Mouse (Mus musculus): ENCODE measurements around the gene Serpini1. TPM values are rescaled to one million over a fixed set of nuclear protein-coding genes. Genes with fewer than 3 reads are reported as not detected.
A peak's percentile ranks its signal among the peaks of the same experiment; 100 is the strongest.

Gene Serpini1
- 1 to 10 TPM; 3.6 to 5.0 TPM for total RNA-seq (2021)
- long read RNA-seq, experiment 1, full-length matches to known transcripts: 4 of 4 reads
- long read RNA-seq, experiment 1, partial matches to known transcripts: 0 of 4 reads
- long read RNA-seq, experiment 1, other reads (novel, unspliced or antisense): 0 of 4 reads
- long read RNA-seq, experiment 2, full-length matches to known transcripts: 1 of 1 reads
- long read RNA-seq, experiment 2, partial matches to known transcripts: 0 of 1 reads
- long read RNA-seq, experiment 2, other reads (novel, unspliced or antisense): 0 of 1 reads

DNA sequence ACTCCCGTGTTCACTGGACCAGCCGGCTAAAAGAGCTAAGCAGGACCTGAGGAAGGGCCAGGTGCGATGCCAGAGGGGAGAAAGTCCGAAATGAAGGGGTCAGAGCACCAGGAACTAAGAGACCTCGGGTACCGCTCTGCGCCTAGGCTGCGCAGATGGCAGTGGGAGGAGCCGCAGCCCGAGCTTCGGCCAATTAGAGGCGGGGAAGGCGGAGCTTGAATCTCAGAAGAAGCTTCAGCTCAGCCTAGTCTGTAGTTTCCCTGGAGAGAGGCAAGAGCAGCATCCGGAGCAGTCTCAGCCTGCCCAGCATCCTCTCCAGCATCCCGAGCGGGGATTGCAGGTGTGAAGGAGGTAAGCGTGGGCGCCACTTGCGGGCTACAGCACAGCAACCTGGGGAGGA lies at the start of gene Serpini1:
TSS of gene Serpini1 (plus strand) at position 256 of the 400 bp plus-strand sequence.
- peak; percentile 91 to 95 for DNase-seq

DNA sequence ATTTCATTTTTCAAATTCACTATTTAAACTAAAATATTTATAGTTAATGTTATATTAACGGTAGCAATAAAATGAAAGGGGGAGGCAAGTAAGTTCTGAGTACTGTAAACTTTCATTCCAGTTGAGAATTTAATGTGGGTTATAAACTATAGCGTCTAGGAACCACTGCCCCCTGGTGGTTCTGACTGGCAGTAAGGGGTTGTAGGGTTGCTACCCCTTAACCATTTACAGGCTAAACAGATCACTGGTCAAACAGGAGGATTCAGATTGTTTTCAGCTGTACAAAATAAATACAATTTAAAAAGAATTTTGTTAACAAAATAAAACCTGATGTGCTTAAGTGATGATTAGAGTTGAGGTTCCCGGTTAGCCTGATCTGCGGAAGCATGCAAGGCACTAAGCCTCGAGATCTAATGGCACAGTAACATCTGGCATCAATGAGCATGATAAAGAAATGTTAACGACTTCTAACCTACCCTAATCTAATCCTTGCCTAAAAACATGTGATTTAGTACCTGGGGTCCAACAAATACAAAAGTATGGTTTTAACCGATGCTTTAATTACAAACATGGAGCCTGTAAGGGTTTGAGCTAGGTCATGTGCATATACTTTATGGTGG lies 39.6 kb upstream of the Serpini1 start:
- DNase-seq: peak; percentile 10 to 59

DNA sequence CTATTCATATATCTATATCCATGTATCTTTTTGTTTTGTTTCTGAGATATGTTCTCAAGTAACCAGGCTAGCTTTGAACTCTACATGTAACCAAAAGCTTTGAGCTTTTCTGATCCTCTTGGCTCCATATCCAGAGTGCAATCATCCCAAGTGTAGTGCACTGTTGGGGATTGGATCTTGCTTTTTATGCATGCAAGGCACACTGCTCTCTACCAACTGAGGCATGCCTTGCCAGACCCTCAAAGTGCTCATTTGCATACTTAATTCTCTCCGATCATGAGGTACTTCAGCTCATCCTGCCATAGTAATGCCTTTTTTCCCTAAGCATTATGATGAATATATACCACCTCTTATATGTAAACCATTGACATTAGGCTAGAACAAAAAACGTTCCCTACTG lies 36.0 kb upstream of the Serpini1 start:
- DNase-seq: no peak

DNA sequence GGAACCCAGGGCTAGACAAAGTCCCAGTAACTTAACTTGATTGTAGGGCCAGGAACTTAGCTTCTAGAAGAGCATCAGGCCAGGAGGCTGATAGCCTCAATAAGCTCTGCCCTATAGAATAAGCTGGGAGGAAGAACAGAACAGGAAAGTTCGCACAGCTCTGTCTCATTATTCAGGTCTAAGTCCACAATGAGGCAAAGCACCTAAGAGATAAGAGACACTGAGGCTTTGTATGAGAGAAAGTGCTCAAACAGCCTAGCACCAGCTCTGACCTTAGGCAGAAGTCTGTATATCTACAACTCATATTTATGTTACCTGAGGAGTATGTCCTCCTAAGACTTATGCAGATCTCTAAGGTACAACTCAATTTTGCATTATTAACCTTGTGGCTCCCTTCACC lies 34.8 kb upstream of the Serpini1 start:
- no peak for DNase-seq

DNA sequence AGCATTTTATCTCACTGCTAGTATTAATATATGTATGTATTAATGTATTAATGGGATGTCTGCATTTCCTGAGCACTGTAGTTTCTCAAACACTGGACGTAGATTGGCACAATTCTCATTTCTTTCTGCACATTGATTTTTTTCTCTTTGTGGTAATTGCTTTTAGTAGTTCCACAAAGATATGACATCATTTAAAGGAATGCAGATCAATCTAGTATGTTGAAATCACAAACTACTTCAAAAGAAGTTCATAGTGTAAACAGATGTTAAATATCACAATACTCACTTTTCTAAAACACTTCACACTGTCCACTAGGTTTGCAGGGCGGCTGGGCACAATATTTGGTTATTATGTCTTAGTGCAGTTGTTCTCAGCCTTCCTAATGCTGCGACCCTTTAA lies 26.3 kb upstream of the Serpini1 start:
- DNase-seq: no peak

DNA sequence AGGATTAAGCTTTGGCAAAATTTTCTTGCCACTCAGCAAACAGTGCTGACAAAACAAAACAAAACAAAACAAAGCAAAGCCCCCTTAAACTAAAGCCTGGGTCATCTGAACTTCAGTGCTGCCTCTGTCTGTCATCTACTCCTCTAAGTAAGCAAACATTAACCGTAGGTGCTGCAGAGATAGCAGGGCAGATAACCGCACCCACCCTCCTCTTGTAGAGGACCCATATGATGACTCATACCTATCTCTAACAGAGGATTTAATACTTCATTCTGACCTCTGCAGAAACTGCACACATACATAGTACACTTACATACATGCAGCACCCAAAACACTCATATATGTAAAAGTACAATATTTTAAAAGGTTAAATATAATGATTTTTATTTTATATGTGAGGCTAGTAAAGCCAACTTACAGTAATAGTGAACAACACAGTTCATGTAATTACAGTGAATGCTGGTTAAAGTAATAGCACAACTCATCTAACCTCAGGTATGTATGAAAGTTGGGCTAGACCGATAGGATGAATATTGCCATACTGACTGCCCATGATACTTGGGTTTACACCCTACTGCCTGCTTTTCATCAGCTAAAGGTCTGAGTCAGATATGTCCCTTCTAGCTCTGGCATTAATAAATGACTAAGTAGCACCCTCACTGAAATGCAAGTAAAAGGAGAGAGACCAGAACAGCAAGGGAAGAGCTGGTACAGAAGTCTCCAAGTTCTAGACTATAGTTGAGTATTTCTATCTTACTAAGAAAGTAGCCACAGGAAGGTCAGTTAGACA lies 23.1 kb upstream of the Serpini1 start:
- no peak for DNase-seq

DNA sequence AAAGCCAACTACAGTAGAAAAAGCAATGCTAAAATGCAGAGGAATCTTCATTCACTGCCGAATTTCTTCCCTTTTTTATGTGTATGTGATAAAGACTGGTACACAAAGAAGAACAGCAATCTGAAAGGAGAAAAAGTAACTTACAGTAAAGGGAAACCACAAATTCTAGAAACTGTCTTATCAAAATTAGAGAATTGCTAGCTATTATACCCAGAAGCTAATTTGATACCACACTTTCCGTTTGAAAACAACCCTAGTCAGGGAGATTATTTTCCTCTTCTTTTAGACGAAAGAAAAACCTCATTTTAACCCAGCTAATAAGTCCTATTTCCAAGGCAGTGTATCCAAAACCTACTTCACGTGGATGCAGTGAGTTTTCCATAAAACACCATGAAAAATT lies 16.1 kb upstream of the Serpini1 start:
- DNase-seq: no peak

DNA sequence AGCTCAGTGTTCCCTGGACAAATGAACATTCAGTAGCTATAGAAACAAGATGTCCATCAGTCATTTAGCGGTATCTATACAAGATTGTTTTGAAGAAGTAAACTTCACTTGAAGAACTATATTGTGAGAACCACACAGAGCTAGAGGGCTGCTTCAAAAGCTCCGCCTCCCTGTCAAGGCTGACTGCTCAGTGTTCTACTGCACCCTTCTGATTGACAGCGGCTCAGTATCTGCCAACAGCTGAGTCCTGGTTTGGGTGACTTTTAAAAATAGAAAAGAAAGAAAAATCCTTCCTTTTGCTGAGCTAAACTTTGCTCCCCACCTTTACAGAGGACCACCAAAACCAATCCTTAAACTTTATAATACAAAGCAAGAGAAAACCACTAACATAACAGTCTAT lies 14.5 kb upstream of the Serpini1 start:
- peak; percentile 45 to 49 for DNase-seq

DNA sequence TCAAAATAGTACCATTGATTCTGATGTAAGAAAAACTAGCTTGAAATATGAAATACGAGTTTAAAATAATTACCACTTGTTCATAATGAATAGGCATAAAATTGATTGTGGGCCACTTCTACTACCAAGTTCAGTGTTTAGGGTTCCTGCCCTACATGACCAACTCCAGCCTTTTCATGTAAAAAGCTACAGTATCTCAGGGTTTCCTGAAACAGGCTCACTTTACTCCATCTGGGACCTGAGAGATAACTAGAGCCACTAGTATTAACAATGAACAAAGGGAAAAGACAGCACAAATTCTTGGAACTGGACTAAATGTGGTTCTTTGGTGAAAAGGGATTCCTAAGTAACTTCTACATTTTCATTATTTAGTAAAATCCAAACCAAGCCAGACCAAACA lies 13.1 kb upstream of the Serpini1 start:
- no peak for DNase-seq

DNA sequence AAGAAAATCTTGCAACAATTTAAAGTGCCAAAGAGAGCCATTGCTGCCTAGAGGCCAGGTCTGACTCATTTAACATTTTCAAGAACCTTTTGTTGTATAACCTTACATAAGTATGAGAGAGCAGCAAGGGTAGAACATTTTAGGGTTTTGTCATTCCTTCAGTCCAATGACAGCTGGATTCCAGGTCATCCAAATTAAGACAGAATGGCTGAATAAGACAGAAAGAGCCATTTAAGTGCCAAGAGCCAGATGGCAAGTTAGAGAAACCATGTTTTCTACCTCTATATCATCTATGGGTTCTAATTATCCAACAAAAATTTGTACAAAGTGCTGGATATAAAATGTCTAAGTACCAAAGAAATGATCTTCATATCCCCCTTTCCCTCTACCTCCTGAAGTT lies 6.1 kb upstream of the Serpini1 start:
- no peak for DNase-seq

DNA sequence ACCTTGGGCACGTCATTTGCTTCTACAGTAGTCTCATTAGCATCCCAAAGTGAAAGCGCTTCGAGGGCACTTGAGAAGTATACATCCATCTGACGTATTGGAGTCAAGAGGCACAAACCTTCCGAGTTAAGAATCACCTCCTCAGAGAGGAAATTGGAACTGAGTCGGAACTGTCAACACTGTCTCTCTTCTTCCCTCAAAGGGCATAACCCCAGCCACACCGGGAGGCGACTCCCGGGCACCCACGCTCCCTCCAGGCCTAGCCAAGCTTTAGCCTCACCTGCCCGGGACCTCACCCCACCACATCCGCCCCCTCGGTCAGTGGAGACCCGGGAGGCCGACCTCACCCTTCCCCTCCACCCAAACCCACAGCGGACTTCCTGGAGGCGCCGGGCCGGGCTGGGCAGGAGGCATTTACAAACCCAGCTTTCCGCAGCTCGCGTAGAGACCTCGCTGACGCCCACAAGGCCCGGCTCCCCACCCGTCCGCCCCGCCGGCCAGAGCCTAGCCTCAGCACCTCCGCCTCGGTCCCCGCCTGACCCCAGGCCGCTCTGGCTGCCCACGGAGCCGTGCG lies 1.1 kb upstream of the Serpini1 start:
- peak in 1 of 2 experiments; percentile 3 for DNase-seq

DNA sequence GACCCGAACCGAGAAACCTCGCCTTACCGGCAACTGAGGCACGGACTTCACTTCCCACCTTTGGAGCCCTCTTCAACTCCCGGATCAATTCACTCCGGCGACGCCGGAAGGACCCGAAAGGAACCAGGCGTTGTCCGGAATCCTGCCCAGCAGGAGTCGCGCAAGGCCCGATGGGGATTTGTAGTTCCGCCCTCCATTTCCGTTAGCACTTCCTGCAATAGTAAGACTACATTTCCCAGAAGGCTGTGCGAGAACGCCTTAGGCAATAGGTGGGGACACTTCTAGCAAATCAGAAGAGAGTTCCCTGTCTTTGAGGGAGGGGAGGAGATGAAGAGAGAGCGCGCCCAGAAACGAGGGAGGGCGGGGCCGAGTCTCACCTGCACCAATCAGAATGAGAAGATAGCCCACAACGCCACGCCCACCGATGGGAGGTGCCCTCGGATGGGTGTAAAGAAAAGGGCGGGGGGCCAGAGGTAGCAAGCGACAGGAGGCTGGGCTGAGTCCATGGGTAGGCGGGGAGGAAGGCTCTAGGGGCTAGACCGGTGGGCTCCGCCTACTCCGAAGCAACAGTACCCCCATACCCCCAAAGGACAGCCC lies 554 bp upstream of the Serpini1 start, which contains the start of gene Pdcd10:
TSS of gene Pdcd10 (minus strand) at position 162 of the 597 bp plus-strand sequence.
- DNase-seq: peak; percentile 99

DNA sequence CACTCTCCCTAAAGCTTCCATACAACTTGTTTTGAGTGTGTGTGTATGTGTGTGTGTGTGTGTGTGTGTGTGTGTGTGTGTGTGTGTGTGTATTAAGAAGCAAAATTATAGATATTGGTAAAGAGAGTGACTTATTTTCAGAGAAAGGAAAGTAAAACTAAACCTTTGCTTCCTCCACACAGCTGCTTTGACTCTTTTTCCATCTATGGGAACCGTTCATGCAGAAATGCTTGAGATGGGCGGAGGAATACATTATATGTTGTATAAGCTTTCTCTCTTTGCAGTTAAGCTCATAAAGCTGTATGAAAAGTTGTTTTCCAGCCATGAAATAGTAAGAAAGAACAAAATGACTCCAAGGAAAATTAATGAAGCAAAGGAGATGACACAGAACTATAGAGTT lies 16.7 kb downstream of the Serpini1 start:
- DNase-seq: no peak

DNA sequence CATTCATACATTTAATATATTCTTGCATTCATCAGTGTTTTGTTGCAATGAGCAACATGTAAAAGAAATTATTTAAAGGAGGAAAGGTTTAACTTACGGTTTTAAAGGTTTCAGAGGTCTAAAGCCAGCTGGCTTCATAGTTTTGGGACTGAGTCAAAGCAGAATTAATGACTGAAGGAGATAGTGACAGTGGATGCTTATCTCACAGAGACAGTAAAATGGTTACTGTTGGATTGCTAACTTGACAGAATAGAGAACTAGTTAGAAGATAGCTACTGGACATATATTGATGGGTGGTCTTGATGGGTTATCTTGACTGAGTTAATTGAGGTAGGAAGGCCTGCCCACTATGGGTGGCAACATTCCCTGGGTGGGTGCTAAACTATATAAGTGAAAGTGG lies 18.2 kb downstream of the Serpini1 start:
- no peak for DNase-seq

DNA sequence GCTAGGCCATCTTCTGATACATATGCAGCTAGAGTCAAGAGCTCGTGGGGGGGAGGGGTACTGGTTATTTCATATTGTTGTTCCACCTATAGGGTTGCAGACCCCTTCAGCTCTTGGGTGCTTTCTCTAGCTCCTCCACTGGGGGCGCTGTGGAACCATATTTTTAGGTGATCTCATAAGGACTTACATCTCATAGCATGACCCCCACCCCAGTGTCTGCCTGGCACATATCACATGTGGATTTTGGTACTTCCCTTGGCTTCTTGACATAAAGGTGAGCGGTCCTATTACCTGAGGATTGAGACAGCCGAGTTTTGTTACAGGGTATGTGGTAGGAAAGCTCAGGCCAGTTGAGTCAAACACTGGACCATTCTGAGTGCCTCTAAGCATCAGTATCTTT lies 22.0 kb downstream of the Serpini1 start:
- DNase-seq: peak in 1 of 2 experiments; percentile 32

DNA sequence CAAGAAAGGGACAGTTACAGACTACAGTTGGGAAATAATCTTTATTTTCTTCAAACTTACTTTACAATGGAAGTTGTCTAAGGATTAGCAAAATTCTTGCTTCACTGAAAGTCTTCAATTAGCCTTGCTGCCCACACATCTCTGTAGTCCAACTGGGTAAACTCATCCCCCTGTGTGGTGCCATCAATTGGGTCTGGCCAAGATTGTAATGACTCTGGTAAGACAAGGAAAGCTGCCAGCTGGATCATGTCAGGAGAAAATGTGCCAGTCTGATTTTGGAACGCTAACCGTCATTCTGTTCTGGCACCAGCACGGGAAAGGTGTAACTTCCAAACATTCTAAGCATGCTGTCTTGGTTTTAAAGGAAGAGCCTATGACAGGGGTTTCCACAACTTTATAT lies 25.9 kb downstream of the Serpini1 start:
- peak; percentile 10 to 16 for DNase-seq

DNA sequence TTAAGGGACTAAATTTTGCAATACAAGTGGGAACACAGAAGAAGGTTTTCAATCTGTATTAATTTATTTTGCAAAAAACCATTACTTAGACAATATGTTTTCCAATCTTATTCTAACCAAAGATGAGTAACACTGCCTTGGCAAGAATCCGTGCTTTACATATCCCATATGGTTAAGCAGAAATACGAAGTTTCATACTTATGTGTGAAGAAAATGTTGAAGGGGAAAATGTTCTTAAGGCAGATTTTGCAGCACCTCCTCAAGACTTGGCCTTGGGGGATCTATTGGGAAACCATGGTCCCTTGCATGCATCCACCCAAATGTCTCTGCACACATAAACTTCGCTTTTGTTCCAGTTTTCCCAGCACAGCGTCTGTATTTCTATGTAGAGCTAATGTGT lies 27.6 kb downstream of the Serpini1 start:
- DNase-seq: no peak

DNA sequence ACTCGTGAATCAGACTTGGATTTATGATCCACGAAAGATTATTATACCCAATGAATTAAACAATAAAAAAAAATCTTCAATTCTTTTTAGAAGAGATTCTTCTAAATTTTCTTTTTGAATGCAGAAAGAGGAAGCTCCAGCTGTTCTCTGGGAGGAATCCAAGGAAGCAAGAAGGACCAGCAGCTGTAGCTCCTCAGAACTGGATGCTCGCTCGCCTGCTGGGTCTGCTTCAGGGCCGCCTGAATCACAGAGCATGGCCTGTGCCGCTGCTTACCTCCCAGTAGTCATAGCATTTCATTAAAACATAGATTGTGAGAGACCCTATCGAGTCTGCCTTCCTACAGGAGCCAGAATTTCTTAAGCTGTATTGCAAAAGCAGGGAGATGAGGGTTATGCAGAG lies 53.7 kb downstream of the Serpini1 start:
- DNase-seq: peak; percentile 47 to 54

DNA sequence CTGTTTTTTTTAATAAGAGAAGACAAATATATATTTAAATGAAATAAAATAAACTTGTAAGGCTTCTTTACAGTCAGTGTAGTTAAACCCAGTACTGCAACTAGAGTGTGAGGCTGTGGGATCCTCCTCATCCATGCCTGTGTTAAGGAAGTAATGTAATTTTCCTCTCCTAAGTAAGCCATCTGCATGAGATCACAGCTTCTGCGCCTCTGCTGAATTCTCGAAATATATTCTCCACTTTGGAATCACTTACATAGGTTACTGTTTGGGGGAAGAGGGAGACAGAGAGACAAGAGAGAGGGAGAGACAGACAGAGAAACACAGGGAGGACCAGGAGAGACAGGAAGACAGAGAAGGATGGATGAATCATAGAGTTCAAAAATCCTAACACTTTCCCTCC lies 67.3 kb downstream of the Serpini1 start:
- DNase-seq: no peak

DNA sequence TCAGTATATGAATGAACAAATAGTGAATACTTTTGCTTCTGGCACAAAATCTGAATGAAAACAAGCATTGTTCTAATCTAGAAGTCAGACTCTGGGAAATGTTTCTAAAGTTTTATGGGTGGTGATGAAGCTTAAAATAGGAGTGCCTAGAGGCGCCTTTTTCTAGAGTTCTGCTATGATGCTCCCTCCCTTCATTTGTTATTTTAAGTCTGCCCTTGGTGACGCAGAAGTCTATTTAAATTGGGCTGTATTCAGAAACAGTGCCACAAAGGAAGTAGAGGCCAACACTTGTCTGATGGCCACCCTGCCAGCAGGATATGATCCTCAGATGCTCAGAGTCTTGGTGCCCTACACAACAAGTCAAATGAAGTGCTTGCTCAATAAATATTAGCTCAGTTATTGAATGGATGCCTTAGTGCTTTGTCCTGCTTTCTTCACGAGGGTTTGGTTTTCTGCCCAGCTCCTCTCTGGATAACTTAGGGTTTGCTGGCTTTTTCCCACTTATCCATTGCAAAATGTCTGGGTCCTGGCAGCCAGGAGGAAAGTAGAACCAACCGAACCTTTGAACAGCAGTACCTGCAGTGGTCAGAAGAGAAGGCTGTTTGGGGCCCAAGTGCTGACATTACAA lies 73.8 kb downstream of the Serpini1 start:
- peak in 1 of 2 experiments; percentile 7 for DNase-seq

DNA sequence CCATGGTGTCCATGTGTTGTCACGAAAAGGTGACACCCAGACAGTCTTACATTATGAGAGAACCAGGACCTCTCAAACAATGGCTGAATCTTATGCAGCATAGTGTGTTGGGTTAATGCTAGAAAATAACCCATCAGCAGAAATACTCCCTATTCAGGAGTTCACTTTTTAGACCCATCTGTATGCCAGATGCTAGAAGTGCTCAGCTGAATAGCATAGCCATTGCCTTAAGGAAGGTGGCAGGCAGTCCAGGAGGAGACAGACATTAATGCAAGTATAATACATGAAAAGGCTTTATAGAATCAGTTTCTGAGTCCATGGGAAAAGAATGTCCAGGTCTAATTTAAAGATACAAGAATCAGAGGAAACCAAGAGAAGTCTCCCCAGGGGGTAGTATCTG lies 75.9 kb downstream of the Serpini1 start:
- no peak for DNase-seq

DNA sequence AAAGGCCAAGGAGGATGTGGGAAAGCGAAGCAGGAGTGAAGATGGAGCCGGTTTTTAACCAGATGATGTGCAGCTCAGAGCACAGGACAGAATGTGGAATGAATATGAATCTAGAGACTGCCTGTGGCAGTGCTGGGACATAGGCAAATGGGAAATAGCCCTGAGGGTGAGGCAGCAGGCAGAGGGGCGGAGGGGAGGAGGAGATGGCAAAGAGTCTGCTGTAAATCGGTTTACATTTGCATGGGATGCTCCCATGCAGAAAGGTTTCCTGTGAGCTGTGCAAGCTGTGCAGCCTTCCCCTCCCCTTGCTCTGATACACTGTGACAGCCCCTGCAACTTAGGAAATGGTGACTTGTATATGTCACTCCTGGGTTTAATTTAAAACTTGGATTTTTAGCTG lies 76.3 kb downstream of the Serpini1 start:
- DNase-seq: peak in 1 of 2 experiments; percentile 6

All from heart, adult 18-20 months (tissue).